In the genomic region with DNA sequence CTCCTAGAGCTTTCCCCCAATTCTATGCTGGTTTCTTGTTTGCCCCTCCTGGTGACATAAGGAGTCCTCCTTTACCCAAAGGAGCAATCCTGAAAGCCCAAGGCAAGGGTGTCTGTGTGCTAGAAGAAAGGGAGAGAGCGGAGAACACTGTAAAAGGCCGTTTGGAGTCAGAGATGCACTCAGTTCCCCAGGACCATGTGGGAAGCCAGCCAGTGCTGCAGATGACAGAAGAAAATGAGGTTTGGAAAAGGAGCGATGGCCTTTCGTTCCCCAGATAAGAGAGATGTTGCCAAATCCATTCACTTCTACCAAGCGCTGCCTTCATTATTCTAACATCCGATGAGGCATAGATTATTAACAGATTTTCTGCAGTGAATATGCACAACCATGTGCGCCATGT, we compare ENCODE assay signal across 22 mouse cellular contexts.
"Had no signal": no experiment of that assay in that cellular context is flagged by ENCODE, and none has a peak within 500 bp of the region (broad histone marks: within the 10 kb centered on the region; RNA-seq: fewer than 3 reads in every experiment).

No protein-coding gene starts in this region.

- H3K4me2 ChIP-seq: limb, embryonic 13.5 days; liver, embryonic 12.5 days; liver, embryonic 15.5 days; lung, embryonic 15.5 days; midbrain, embryonic 13.5 days; neural tube, embryonic 13.5 days; stomach, embryonic 15.5 days had no signal

- DNase-seq: kidney, postnatal 25 days; liver; lung, adult 18-20 months; lung, postnatal 10 days; lung, postnatal 36 days; retina, postnatal 1 day; right cerebral cortex, postnatal 25 days; spleen, adult 18-20 months; thymus, postnatal 25 days had no signal

- H3K4me1 ChIP-seq: liver, embryonic 15.5 days; lung, embryonic 15.5 days; neural tube, embryonic 13.5 days; stomach, embryonic 15.5 days had no signal

- H3K9me3 ChIP-seq: limb, embryonic 10.5 days; limb, embryonic 13.5 days; liver, embryonic 12.5 days; liver, embryonic 15.5 days; lung, embryonic 15.5 days; megakaryocyte, embryonic 14.5 days; midbrain, embryonic 10.5 days; midbrain, embryonic 13.5 days; neural tube, embryonic 13.5 days; stomach, embryonic 15.5 days had no signal

- H3K27me3 ChIP-seq: limb, embryonic 13.5 days; liver, embryonic 12.5 days; liver, embryonic 15.5 days; lung, embryonic 15.5 days; midbrain, embryonic 13.5 days; neural tube, embryonic 13.5 days; stomach, embryonic 15.5 days had no signal

- H3K27ac ChIP-seq: kidney, postnatal 0 days; limb, embryonic 10.5 days; limb, embryonic 13.5 days; liver, embryonic 12.5 days; liver, embryonic 15.5 days; lung, embryonic 15.5 days; midbrain, embryonic 10.5 days; midbrain, embryonic 13.5 days; neural tube, embryonic 13.5 days; stomach, embryonic 15.5 days had no signal

- ATAC-seq: liver, embryonic 12.5 days; midbrain, embryonic 13.5 days; midbrain, embryonic 16.5 days had no signal

- H3K36me3 ChIP-seq: limb, embryonic 10.5 days; limb, embryonic 13.5 days; liver, embryonic 12.5 days; liver, embryonic 15.5 days; lung, embryonic 15.5 days; midbrain, embryonic 10.5 days; stomach, embryonic 15.5 days had no signal

- H3K4me3 ChIP-seq: limb, embryonic 10.5 days; limb, embryonic 13.5 days; liver, embryonic 12.5 days; liver, embryonic 15.5 days; lung, embryonic 15.5 days; megakaryocyte, embryonic 14.5 days; midbrain, embryonic 10.5 days; midbrain, embryonic 13.5 days; myocyte; neural tube, embryonic 13.5 days; stomach, embryonic 15.5 days had no signal

- H3K9ac ChIP-seq: limb, embryonic 13.5 days; liver, embryonic 12.5 days; liver, embryonic 15.5 days; lung, embryonic 15.5 days; midbrain, embryonic 13.5 days; neural tube, embryonic 13.5 days; stomach, embryonic 15.5 days had no signal
